Mouse (Mus musculus) ES-Bruce4 (cell line): ENCODE measurements around the gene Brix1.

ENCODE experiments used
- CTCF ChIP-seq: IDR thresholded peaks from one replicate; pipeline ENCODE4 v1.8.1; 2011; ENCODE audit warnings: low read depth, low read length
- POLR2A ChIP-seq: IDR thresholded peaks from one replicate; pipeline ENCODE4 v1.8.1; 2011; ENCODE audit warnings: low read length; ENCODE audit not compliant: insufficient read depth

DNA sequence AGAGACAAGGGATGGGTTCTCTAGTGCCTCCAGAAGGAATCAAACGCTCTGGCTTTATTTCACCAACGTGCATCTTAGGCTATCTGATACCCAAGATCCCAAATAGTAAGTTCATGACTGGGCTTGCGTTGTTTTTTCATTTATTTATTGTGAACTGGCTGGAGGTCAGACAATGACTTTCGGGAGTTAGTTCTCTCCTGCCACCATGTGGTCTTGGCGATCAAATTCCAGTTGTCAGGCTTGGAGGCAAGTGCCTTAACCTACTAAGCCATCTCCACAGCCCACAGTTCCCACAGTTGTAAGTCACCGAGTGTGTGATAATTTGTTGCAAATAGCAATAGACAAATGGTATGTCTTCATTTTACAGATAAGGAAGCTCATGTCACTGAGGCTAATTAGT lies 45.8 kb downstream of the Brix1 start:
- TF ChIP-seq POLR2A (no peak), CTCF (no peak)
